Mouse (Mus musculus) embryo, embryonic 11.5 days (tissue): ENCODE results near the gene U90926.

Source experiments
- DNase-seq: peaks from one replicate; pipeline ENCODE4 v3.0.0-alpha.2; 2012; ENCODE audit warnings: low read depth, low spot score

U90926 gene

GRCm38 (mm10) chr5:92215308-92215707 lies at the start of gene U90926:
Gene U90926 (minus strand): TSS chr5:92215408.
- no peak for DNase-seq

GRCm38 (mm10) chr5:92263761-92264359 lies 48.7 kb upstream of the U90926 start:
- DNase-seq, result no peak

- no peak for DNase-seq
These were observed 47.4 kb upstream of the U90926 start for GRCm38 (mm10) chr5:92262646-92263045.

- DNase-seq, result no peak
These were observed 41.0 kb upstream of the U90926 start, which contains the start of gene Ppef2 for GRCm38 (mm10) chr5:92256218-92256617. Gene Ppef2 (minus strand): TSS chr5:92256278.

GRCm38 (mm10) chr5:92254476-92254875 lies 39.3 kb upstream of the U90926 start:
- DNase-seq, result no peak

GRCm38 (mm10) chr5:92252797-92253343 lies 37.7 kb upstream of the U90926 start:
- no peak for DNase-seq

GRCm38 (mm10) chr5:92252031-92252430 lies 36.8 kb upstream of the U90926 start:
- no peak for DNase-seq

GRCm38 (mm10) chr5:92248614-92249013 lies 33.4 kb upstream of the U90926 start:
- DNase-seq, result no peak

- DNase-seq, result no peak
These were observed 30.3 kb upstream of the U90926 start for GRCm38 (mm10) chr5:92245483-92245882.

GRCm38 (mm10) chr5:92244900-92245299 lies 29.7 kb upstream of the U90926 start:
- no peak for DNase-seq

- DNase-seq, result no peak
These were observed 25.6 kb upstream of the U90926 start for GRCm38 (mm10) chr5:92240769-92241168.

- DNase-seq, result peak; percentile 39
These were observed 24.4 kb upstream of the U90926 start for GRCm38 (mm10) chr5:92239333-92240232.

- no peak for DNase-seq
These were observed 19.8 kb upstream of the U90926 start for GRCm38 (mm10) chr5:92234939-92235557.

- DNase-seq, result no peak
These were observed 18.2 kb upstream of the U90926 start for GRCm38 (mm10) chr5:92233366-92233765.

GRCm38 (mm10) chr5:92231836-92232235 lies 16.6 kb upstream of the U90926 start:
- DNase-seq, result no peak

- no peak for DNase-seq
These were observed 15.1 kb upstream of the U90926 start for GRCm38 (mm10) chr5:92230306-92230705.

- no peak for DNase-seq
These were observed 14.3 kb upstream of the U90926 start for GRCm38 (mm10) chr5:92229514-92229913.

GRCm38 (mm10) chr5:92228776-92229175 lies 13.6 kb upstream of the U90926 start:
- DNase-seq, result no peak

- DNase-seq, result no peak
These were observed 12.6 kb upstream of the U90926 start for GRCm38 (mm10) chr5:92227782-92228181.

- DNase-seq, result no peak
These were observed 5.2 kb upstream of the U90926 start for GRCm38 (mm10) chr5:92220287-92220902.

- DNase-seq, result no peak
These were observed 4.6 kb upstream of the U90926 start for GRCm38 (mm10) chr5:92219826-92220225.
